Mouse (Mus musculus) MEL (cell line): Measurements from ENCODE around the gene Ercc6l2. TPM values are rescaled to one million over a fixed set of nuclear protein-coding genes. Genes with fewer than 3 reads are reported as not detected.

Experiments used
- DNase-seq: peaks from one replicate; pipeline ENCODE4 v3.0.0; 2011; ENCODE audit warnings: low read depth, low spot score
- H3K27ac ChIP-seq: 2 replicates; pipeline ENCODE4 v1.5.1; 2012; ENCODE audit warnings: low read depth, mild to moderate bottlenecking, control low read depth, low read length, moderate library complexity; ENCODE audit not compliant: control insufficient read depth
- H3K27me3 ChIP-seq, 2 experiments: fragments of 150-350 bp in 1 of 2; sonication (generic) in 1 of 2; 2 replicates each; pipeline ENCODE4 v1.6.1; 2012; ENCODE audit warnings: low read length in 2 of 2, mild to moderate bottlenecking in 2 of 2, improper control_type of control experiment in 1 of 2, moderate library complexity in 1 of 2; ENCODE audit not compliant: insufficient read depth in 2 of 2, control insufficient read depth in 1 of 2
- H3K36me3 ChIP-seq, 2 experiments: 2 replicates each; pipeline ENCODE4 v1.6.1; 2012 to 2014; ENCODE audit warnings: low read length in 2 of 2, improper control_type of control experiment in 1 of 2, inconsistent platforms in 1 of 2, mild to moderate bottlenecking in 1 of 2; ENCODE audit not compliant: insufficient read depth in 2 of 2, control insufficient read depth in 1 of 2
- H3K4me1 ChIP-seq, 2 experiments: fragments of 150-350 bp in 1 of 2; sonication (generic) in 1 of 2; 2 replicates each; pipeline ENCODE4 v1.6.1; 2012; ENCODE audit warnings: low read length in 2 of 2, improper control_type of control experiment in 1 of 2, mild to moderate bottlenecking in 1 of 2; ENCODE audit not compliant: insufficient read depth in 2 of 2, control insufficient read depth in 1 of 2
- H3K4me3 ChIP-seq, 2 experiments: fragments of 150-350 bp in 1 of 2; sonication (generic) in 1 of 2; 2 replicates each; pipeline ENCODE4 v1.5.1; 2012; ENCODE audit warnings: low read depth in 2 of 2, low read length in 2 of 2, mild to moderate bottlenecking in 2 of 2, moderate library complexity in 2 of 2, control low read depth in 1 of 2, improper control_type of control experiment in 1 of 2; ENCODE audit not compliant: control insufficient read depth in 1 of 2, insufficient read depth in 1 of 2
- H3K79me2 ChIP-seq: 2 replicates; pipeline ENCODE4 v1.6.1; 2012; ENCODE audit warnings: mild to moderate bottlenecking, low read length, moderate library complexity; ENCODE audit not compliant: control insufficient read depth, poor library complexity, insufficient read depth
- H3K9ac ChIP-seq: 2 replicates; pipeline ENCODE4 v1.6.1; 2012; ENCODE audit warnings: low read depth, mild to moderate bottlenecking, control low read depth, low read length, moderate library complexity; ENCODE audit not compliant: control insufficient read depth, poor library complexity, severe bottlenecking
- H3K9me3 ChIP-seq: fragments of 150-350 bp; sonication (generic); replicated peaks from 2 replicates; pipeline ENCODE4 v1.6.1; 2012; ENCODE audit warnings: mild to moderate bottlenecking, low read length, improper control_type of control experiment, moderate library complexity; ENCODE audit not compliant: insufficient read depth
- BHLHE40 ChIP-seq: IDR thresholded peaks from 2 replicates; pipeline ENCODE4 v1.6.1; 2012; ENCODE audit warnings: low read depth, mild to moderate bottlenecking, inconsistent platforms, low read length, improper control_type of control experiment, borderline replicate concordance
- CHD1 ChIP-seq: IDR thresholded peaks from 2 replicates; pipeline ENCODE4 v1.6.1; 2012; ENCODE audit warnings: low read depth, mild to moderate bottlenecking, inconsistent platforms, low read length, improper control_type of control experiment
- CHD2 ChIP-seq: IDR thresholded peaks from 2 replicates; pipeline ENCODE4 v1.6.1; 2011; ENCODE audit warnings: low read length, improper control_type of control experiment
- CTCF ChIP-seq, 3 experiments: IDR thresholded peaks in 2 of 3; conservative IDR thresholded peaks in 1 of 3; 2 replicates each; pipeline ENCODE4 v1.5.1; 2011 to 2012; ENCODE audit warnings: low read length in 3 of 3, low read depth in 2 of 3, mild to moderate bottlenecking in 2 of 3, improper control_type of control experiment in 1 of 3, inconsistent platforms in 1 of 3, mixed read lengths in 1 of 3, moderate library complexity in 1 of 3; ENCODE audit not compliant: control insufficient read depth in 1 of 3, insufficient read depth in 1 of 3, poor library complexity in 1 of 3, severe bottlenecking in 1 of 3
- E2F4 ChIP-seq: IDR thresholded peaks from 2 replicates; pipeline ENCODE4 v1.6.1; 2011; ENCODE audit warnings: low read depth, low read length, improper control_type of control experiment, borderline replicate concordance
- ELF1 ChIP-seq: IDR thresholded peaks from 2 replicates; pipeline ENCODE4 v1.6.1; 2014; ENCODE audit warnings: low read depth, mild to moderate bottlenecking, inconsistent platforms, low read length, improper control_type of control experiment, moderate library complexity
- EP300 ChIP-seq, 2 experiments: IDR thresholded peaks; 2 replicates each; pipeline ENCODE4 v1.6.1; 2011; ENCODE audit warnings: improper control_type of control experiment in 2 of 2, low read length in 2 of 2, low read depth in 1 of 2, mild to moderate bottlenecking in 1 of 2
- ETS1 ChIP-seq: IDR thresholded peaks from 2 replicates; pipeline ENCODE4 v1.6.1; 2012; ENCODE audit warnings: low read depth, mild to moderate bottlenecking, inconsistent platforms, low read length, improper control_type of control experiment, moderate library complexity
- GABPA ChIP-seq: IDR thresholded peaks from 2 replicates; pipeline ENCODE4 v1.6.1; 2012; ENCODE audit warnings: low read depth, mild to moderate bottlenecking, inconsistent platforms, low read length, improper control_type of control experiment, moderate library complexity
- HCFC1 ChIP-seq: IDR thresholded peaks from 2 replicates; pipeline ENCODE4 v1.6.1; 2012; ENCODE audit warnings: low read depth, mild to moderate bottlenecking, inconsistent platforms, low read length, improper control_type of control experiment, moderate library complexity
- JUND ChIP-seq: IDR thresholded peaks from 2 replicates; pipeline ENCODE4 v1.6.1; 2011; ENCODE audit warnings: low read depth, mild to moderate bottlenecking, improper control_type of control experiment, low read length
- KAT2A ChIP-seq: conservative IDR thresholded peaks from 2 replicates; pipeline ENCODE4 v1.6.1; 2012; ENCODE audit warnings: low read depth, low read length, improper control_type of control experiment, inconsistent platforms
- MAFK ChIP-seq: IDR thresholded peaks from 2 replicates; pipeline ENCODE4 v1.6.1; 2011; ENCODE audit warnings: low read depth, mild to moderate bottlenecking, low read length, improper control_type of control experiment, borderline replicate concordance
- MAX ChIP-seq: IDR thresholded peaks from 2 replicates; pipeline ENCODE4 v1.6.1; 2011; ENCODE audit warnings: low read length, improper control_type of control experiment
- MAZ ChIP-seq: IDR thresholded peaks from 2 replicates; pipeline ENCODE4 v1.6.1; 2012; ENCODE audit warnings: low read depth, mild to moderate bottlenecking, inconsistent platforms, low read length, improper control_type of control experiment
- MEF2A ChIP-seq: IDR thresholded peaks from 2 replicates; pipeline ENCODE4 v1.6.1; 2014; ENCODE audit warnings: low read depth, mild to moderate bottlenecking, inconsistent platforms, low read length, improper control_type of control experiment; ENCODE audit not compliant: poor library complexity, insufficient replicate concordance, severe bottlenecking; ENCODE audit errors: extremely low read depth
- MXI1 ChIP-seq: IDR thresholded peaks from 2 replicates; pipeline ENCODE4 v1.6.1; 2011; ENCODE audit warnings: mild to moderate bottlenecking, low read depth, low read length, improper control_type of control experiment
- MYB ChIP-seq: IDR thresholded peaks from 2 replicates; pipeline ENCODE4 v1.6.1; 2011; ENCODE audit warnings: mild to moderate bottlenecking, low read depth, low read length, improper control_type of control experiment
- MYC ChIP-seq: IDR thresholded peaks from 2 replicates; pipeline ENCODE4 v1.6.1; 2011; ENCODE audit warnings: low read depth, mild to moderate bottlenecking, low read length, improper control_type of control experiment, moderate library complexity
- NRF1 ChIP-seq: IDR thresholded peaks from 2 replicates; pipeline ENCODE4 v1.6.1; 2014; ENCODE audit warnings: low read depth, mild to moderate bottlenecking, inconsistent platforms, low read length, improper control_type of control experiment, moderate library complexity; ENCODE audit not compliant: poor library complexity, insufficient read depth, severe bottlenecking
- POLR2A ChIP-seq, 2 experiments: IDR thresholded peaks; 2 replicates each; pipeline ENCODE4 v1.6.1; 2011 to 2012; ENCODE audit warnings: low read length in 2 of 2, mild to moderate bottlenecking in 2 of 2, control low read depth in 1 of 2, improper control_type of control experiment in 1 of 2, low read depth in 1 of 2, moderate library complexity in 1 of 2; ENCODE audit not compliant: control insufficient read depth in 1 of 2, insufficient read depth in 1 of 2, poor library complexity in 1 of 2
- POLR2AphosphoS2 ChIP-seq: IDR thresholded peaks from 2 replicates; pipeline ENCODE4 v1.6.1; 2011; ENCODE audit warnings: low read length, improper control_type of control experiment
- POLR2AphosphoS5 ChIP-seq: IDR thresholded peaks from 2 replicates; pipeline ENCODE4 v1.6.1; 2012; ENCODE audit warnings: low read depth, borderline replicate concordance, mild to moderate bottlenecking, inconsistent platforms, low read length, moderate library complexity, mixed read lengths
- RCOR1 ChIP-seq: IDR thresholded peaks from 2 replicates; pipeline ENCODE4 v1.6.1; 2012; ENCODE audit warnings: low read depth, mild to moderate bottlenecking, inconsistent platforms, low read length, improper control_type of control experiment
- SIN3A ChIP-seq: IDR thresholded peaks from 2 replicates; pipeline ENCODE4 v1.6.1; 2012; ENCODE audit warnings: low read length, improper control_type of control experiment, inconsistent platforms
- SMC3 ChIP-seq: IDR thresholded peaks from 2 replicates; pipeline ENCODE4 v1.6.1; 2011; ENCODE audit warnings: low read depth, low read length, improper control_type of control experiment
- TAL1 ChIP-seq: IDR thresholded peaks from 2 replicates; pipeline ENCODE4 v1.6.1; 2012; ENCODE audit warnings: mild to moderate bottlenecking, inconsistent platforms, low read length, moderate library complexity, mixed read lengths
- TCF12 ChIP-seq: IDR thresholded peaks from 2 replicates; pipeline ENCODE4 v1.6.1; 2014; ENCODE audit warnings: low read depth, mild to moderate bottlenecking, inconsistent platforms, low read length, improper control_type of control experiment, moderate library complexity
- UBTF ChIP-seq: IDR thresholded peaks from 2 replicates; pipeline ENCODE4 v1.6.1; 2012; ENCODE audit warnings: low read depth, mild to moderate bottlenecking, inconsistent platforms, low read length, improper control_type of control experiment, moderate library complexity, borderline replicate concordance; ENCODE audit not compliant: insufficient read depth
- USF2 ChIP-seq, 2 experiments: IDR thresholded peaks; 2 replicates each; pipeline ENCODE4 v1.6.1; 2011 to 2012; ENCODE audit warnings: improper control_type of control experiment in 2 of 2, low read length in 2 of 2, borderline replicate concordance in 1 of 2, inconsistent platforms in 1 of 2, low read depth in 1 of 2, mild to moderate bottlenecking in 1 of 2; ENCODE audit not compliant: insufficient read depth in 1 of 2
- ZC3H11A ChIP-seq: IDR thresholded peaks from 2 replicates; pipeline ENCODE4 v1.6.1; 2012; ENCODE audit warnings: low read depth, mild to moderate bottlenecking, inconsistent platforms, low read length, improper control_type of control experiment
- ZKSCAN1 ChIP-seq: IDR thresholded peaks from 2 replicates; pipeline ENCODE4 v1.6.1; 2012; ENCODE audit warnings: low read depth, mild to moderate bottlenecking, inconsistent platforms, low read length, improper control_type of control experiment, moderate library complexity
- ZMIZ1 ChIP-seq: IDR thresholded peaks from 2 replicates; pipeline ENCODE4 v1.6.1; 2012; ENCODE audit warnings: low read depth, mild to moderate bottlenecking, inconsistent platforms, low read length, improper control_type of control experiment, moderate library complexity
- polyA plus RNA-seq, 2 experiments: library from polyadenylated mRNA; stranded (reverse) in 1 of 2; unstranded in 1 of 2; fragments of >175 nt in 1 of 2; fragments of >200 nt in 1 of 2; gene quantifications; 2 replicates each; pipeline versions ENCODE4 v1.2.1 to v1.2.4; 2012; ENCODE audit warnings: low replicate concordance in 2 of 2, low read depth in 1 of 2; ENCODE audit not compliant: insufficient read length in 2 of 2, insufficient read depth in 1 of 2, missing spikeins in 1 of 2
- total RNA-seq: library from RNA; depleted of rRNA; stranded (reverse); fragments of 300-350 nt; gene quantifications from 2 replicates; pipeline ENCODE4 v1.2.3, GENCODE M21; 2012; rRNA removed

Ercc6l2 gene
- total RNA-seq = 15.6 and 17.1 TPM in 2 replicates
- polyA plus RNA-seq = 10 to 100 TPM; 19.4 to 61.7 TPM

DNA sequence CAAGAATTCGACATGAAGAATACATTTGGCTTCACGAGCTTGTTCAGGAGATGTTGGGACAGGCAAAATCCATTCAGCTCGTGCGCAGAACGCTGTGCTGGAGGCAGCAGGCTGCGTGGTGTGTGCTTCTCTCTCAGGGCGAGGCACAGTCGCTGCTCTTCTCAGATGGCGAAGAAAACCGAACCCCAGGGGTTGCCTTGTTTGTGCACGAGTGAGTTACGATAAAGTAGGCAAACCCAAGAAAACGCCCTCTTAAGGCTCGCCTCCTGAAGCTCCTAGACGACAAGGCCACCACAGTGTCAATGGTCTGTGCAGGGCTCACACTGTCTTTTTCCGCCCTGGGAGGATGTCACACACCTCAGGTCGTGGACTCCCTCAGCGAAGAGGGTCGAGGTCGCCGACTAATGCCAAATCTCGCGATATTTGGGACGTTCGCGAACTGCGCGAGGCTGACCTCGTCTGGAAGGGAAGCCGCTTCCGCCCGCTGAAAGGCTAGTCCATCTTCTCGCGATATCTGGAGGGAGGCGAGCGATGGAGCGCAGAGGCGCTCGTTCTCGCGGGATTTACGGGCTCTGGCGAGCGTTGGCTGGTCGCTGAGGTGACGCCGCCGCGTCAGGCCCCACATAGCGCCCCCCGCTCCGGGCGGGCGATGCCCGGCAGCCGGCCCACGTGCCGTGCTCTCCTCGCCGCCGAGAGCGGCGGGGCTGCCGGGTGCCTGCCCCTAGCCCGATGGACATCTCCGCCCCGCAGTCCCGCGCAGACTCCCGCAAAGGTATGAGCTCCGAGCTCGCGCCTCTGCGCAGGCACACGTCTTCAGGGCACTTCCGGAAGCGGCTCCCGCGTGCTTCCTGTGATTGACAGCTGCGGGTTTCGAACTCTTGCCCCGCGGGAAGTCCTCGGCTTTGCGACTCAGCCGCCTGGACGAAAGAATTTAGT is at the start of gene Ercc6l2:
Gene Ercc6l2 (plus strand): TSS at position 495 of the 936 bp plus-strand sequence.
- peak within 1 kb of the TSS; percentile 50 to 73 for H3K4me3 ChIP-seq
- H3K79me2 ChIP-seq = peaks cover 11% of the 10 kb centered on the region
- H3K4me1 ChIP-seq = peaks cover 9 to 15% of the 10 kb centered on the region in 2 experiments
- no peaks in the 10 kb centered on the region for H3K27me3 ChIP-seq
- peak within 1 kb of the TSS; percentile 89 for H3K27ac ChIP-seq
- H3K9ac ChIP-seq = peak within 1 kb of the TSS; percentile 86
- H3K9me3 ChIP-seq = no peaks in the 10 kb centered on the region
- peaks cover 0 to 34% of the 10 kb centered on the region in 2 experiments; a peak in 2 of 4 replicates for H3K36me3 ChIP-seq
- DNase-seq = peak; percentile 99
- TF ChIP-seq CHD2 (peak; percentile 97), MAX (peak; percentile 94), USF2 (IDR thresholded peaks at IDR 0.05; ENCODE audit: borderline replicate concordance in 1 of 2, insufficient read depth in 1 of 2, low read depth in 1 of 2, low read length in 2 of 2) (no peak), ELF1 (peak; percentile 94), CHD1 (no peak), JUND (no peak), ZMIZ1 (peak; percentile 89), CTCF (IDR thresholded peaks at IDR 0.05 in 2 of 3, conservative IDR thresholded peaks at IDR 0.05 in 1 of 3; ENCODE audit: control insufficient read depth in 1 of 3, insufficient read depth in 1 of 3, low read depth in 2 of 3, low read length in 3 of 3, poor library complexity in 1 of 3, severe bottlenecking in 1 of 3) (no peak), ZC3H11A (no peak), KAT2A (no peak; the same call in 1 of the 2 replicates), TAL1 (no peak), MYB (no peak), EP300 (IDR thresholded peaks at IDR 0.05; ENCODE audit: low read depth in 1 of 2, low read length in 2 of 2) (0 out of 4 replicates have a peak, but pooled peaks of 1 of the 2 experiments have one; percentile 10), BHLHE40 (no peak), NRF1 (peak; percentile 67), POLR2AphosphoS2 (peak; percentile 96), POLR2A (IDR thresholded peaks at IDR 0.05; ENCODE audit: control insufficient read depth in 1 of 2, insufficient read depth in 1 of 2, low read depth in 1 of 2, low read length in 2 of 2, poor library complexity in 1 of 2) (peak; percentile 73 to 97), MXI1 (peak; percentile 91; the same call in 1 of the 2 replicates), MAFK (no peak), MEF2A (no peak), HCFC1 (peak; percentile 94), ETS1 (peak; percentile 51; the same call in 1 of the 2 replicates), RCOR1 (no peak), TCF12 (peak; percentile 64), POLR2AphosphoS5 (peak; percentile 81; the same call in 1 of the 2 replicates), SMC3 (0 out of 2 replicates have a peak, but pooled peaks have one; percentile 2), GABPA (no peak), MAZ (no peak; the same call in 1 of the 2 replicates), UBTF (no peak), ZKSCAN1 (no peak), MYC (peak; percentile 96), SIN3A (peak; percentile 21), E2F4 (no peak; the same call in 1 of the 2 replicates)
